Mouse (Mus musculus) NIH3T3 (cell line): ENCODE measurements around the gene H1foo.
A peak's percentile ranks its signal among the peaks of the same experiment; 100 is the strongest.

Experiments
- DNase-seq: peaks from one replicate; pipeline ENCODE4 v3.0.0-alpha.2; 2012; ENCODE audit warnings: low read depth

The H1foo gene

DNA sequence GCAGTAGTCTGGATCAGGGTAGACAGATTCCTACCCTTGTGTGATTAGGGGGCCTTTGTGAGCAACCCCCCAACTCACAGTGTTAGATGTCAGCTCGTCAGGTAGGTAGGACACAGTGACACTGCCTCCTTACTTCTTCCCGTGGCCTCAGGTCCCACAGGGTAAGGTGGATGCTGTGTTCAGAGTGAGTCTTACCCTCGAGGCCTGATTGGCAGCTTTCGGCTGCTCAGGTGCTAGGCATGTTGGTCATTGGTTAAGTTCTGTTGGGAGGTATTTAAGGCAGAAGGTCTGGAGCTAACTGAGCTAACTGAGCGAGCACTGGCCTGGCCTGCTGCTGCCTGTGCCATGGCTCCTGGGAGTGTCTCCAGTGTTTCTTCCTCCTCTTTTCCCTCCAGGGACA lies at the start of gene H1foo:
TSS of gene H1foo (plus strand) at position 301 of the 400 bp plus-strand sequence.
- DNase-seq: no peak

DNA sequence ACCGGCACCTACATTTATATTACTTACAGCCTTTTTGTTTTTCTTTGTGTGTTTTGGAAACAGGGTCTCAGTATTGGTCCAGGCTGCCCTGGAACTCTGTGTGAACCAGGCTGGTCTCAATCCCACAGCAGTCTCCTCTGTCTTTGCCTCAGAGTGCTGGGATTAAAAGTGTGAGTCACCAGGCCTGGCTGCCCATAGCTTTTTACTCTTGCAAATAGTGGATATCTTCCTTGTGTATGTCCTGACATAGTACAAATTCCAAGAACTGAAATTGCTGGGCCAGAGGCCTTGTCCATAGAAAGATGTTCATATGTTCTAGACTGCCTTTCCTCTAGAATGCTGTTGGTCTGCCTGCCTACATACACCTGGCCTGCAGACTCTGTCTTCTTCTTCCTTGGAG lies 48.4 kb upstream of the H1foo start:
- DNase-seq: peak; percentile 76

DNA sequence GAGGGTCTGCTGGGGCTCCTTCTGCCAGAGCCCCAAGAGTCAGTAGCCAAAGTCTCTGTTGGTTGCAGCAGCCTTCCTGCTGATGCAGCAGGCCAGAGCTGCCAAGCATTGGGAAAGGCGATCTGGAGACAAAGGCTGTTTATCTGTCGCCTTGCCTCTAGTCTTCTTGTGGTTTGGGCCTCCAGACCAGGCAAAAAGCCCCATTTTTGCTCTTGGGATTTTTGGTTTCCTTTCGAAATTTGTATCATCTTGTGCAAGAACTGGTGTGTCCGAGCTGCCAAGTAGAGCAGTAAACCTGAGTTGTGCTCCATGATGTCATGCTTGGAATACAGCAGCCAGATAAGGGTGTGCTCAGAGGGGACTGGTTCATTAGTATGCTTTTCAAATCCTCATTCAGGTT lies 47.6 kb upstream of the H1foo start:
- peak; percentile 94 for DNase-seq

DNA sequence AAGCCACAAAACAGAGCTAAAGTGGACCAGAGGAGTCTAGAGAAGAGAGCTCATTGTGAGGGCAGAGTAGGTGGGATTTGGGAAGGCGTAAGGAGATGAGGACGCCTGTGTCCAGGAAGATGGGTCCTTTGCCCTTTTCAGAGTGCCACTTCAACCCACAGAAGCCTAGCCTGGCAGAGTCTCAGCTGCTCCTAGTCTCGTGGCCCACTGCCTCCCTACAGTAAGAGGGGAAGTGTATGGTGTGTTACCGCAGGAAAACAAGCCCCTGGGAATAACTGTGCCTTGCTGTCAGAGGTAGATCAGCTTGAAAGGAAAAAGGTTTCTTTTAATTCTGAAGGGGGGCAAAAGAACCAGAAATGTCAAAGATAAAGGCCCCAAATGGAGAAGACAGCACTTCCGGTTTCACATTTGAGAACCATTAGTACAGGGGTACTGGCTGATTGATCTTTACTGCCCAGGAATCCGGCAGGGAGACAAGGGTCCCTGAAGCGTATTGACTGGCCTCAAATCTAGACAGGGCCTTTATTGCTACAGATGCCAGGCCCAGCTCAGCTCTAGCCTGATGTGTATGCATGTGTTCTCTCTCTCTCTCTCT lies 46.7 kb upstream of the H1foo start:
- DNase-seq: no peak

DNA sequence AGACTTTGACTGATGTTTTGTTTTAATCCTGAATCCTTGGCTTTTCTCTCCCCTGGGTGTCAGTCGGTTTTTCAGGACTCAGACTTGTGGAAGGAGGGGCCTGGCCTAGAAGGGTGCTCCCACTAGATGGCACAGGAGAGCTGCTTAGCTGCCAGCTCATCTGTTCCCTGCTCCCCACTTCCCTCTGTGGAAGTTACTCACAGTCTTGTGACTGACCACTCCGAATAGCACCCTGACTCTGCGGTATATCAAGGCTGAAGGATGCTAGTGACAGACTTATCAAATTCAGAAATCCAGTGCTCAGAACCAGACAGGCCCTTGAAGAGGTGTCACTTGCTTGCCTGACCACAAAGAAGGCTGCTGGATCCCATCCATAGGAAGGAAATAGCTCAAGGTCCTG lies 43.7 kb upstream of the H1foo start:
- peak; percentile 93 for DNase-seq

DNA sequence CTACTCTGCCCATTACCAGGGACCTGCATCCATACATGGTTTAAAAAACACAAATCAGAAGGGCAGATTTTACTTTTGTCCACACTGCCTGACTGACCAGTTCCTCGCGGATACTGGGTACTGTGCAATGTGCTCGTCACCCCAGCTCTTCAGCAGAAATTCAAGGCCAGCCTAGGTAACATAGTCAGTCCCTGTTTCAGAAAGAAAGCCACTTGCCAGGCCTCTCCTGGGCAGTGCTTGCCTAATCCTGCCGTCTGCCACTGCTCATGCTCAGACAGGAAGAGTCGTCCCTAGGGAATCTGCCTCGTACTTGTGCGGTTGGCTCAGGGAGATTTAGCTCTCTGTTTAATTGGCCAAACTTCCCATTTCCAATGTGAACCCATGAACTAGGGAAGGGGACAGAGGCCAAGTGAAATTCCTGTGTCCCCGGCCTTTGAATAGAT lies 43.2 kb upstream of the H1foo start:
- peak; percentile 78 for DNase-seq

DNA sequence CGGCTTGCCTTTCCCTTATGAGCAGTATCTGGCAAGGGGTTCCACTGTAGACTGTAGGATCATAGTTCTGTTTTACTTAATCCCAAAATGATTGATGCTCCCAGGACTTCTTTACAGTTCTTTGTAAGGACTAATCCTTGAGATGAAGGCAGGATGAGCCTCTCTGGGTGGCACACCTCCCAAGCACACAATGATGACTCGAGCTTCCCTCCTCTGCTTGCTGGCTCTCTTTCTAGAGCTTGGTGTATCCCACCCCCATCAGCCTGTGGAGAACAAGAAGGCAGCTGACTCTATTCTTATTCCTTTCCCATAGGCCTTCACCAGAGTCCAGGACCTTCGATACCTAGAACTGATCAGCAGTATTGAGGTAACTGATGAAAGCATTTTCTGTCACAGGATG lies 42.2 kb upstream of the H1foo start:
- peak; percentile 41 for DNase-seq

DNA sequence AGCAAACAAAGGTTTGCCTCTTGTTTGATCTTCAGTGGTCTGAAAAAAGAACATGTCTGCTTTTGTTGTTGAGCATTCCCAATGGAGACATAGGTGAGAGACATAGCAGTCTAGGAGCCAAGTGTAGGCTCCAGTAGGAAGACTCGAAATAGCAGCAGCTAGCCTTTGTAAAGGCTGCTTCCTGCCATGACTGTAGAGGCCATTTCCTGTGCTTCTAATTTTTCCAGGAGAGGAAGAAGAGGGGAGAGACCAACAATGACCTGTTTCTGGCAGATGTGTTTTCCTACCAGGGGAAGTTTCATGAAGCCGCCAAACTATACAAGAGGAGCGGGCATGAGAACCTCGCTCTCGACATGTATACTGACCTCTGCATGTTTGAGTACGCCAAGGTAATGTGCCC lies 39.2 kb upstream of the H1foo start:
- no peak for DNase-seq

DNA sequence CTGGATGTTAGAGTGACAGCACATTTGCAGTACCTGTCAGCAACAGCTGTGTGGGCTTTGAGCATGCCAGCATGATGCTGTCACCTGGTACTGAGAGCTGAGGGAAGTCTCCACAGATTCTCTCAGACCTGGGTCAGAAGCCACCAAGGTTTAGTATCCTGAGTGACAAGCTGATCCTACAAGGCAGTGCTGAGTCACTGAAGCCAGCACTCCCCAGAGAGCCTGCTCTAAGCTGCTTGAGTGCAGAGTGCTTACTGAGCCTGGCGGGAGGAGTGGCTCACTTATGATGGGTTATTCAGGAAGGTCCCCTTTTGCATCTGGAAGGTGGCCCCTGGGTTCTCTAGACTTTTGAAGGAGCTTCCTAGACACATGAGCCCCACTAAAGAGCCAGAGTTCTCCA lies 38.3 kb upstream of the H1foo start:
- no peak for DNase-seq

DNA sequence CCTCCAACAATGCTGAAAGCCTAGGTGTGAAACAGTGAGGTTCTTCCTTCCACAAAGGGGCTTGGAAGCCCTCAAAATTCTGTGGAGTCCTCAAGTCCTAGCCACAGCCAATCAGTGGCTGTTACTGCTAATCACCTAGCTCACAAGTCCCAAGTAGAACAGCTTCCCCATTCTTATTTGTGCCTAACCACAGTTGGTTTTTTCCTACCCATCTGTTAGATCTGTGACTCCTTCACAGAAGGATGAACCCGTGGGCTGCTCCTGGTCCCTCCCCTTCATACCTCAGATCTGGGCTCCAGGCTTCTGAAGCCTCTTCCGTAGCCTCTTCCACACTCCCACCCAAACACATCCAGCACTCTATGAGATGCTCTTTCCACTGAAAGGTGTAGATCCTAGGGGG lies 37.9 kb upstream of the H1foo start:
- DNase-seq: no peak

DNA sequence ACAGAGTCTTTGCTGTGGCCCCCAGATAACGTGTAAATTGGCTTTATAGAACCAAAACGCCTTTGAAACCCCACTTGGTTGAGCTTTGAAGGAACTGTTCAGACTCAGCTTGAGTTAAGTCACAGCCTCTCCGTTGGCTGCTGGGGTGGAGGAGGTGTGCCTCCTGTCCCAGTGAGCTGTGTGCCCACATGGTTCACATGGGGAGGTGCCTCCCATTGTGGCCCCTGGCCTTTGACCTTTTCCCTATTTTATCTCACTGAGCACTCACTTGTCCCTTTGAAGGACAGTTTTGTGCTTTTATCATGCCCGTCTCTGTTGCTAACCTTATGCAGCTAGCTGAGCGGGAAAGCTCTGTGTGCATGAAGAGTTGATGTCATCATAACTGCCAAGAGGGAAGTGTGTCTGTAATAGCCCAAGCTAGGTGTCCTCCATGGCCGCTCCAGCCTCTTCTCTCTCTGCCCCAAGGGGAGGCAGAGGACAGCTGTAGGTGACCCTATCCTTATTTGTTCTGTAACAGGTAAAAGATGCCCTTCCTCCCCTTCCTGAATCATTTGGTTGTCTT lies 36.2 kb upstream of the H1foo start:
- no peak for DNase-seq

DNA sequence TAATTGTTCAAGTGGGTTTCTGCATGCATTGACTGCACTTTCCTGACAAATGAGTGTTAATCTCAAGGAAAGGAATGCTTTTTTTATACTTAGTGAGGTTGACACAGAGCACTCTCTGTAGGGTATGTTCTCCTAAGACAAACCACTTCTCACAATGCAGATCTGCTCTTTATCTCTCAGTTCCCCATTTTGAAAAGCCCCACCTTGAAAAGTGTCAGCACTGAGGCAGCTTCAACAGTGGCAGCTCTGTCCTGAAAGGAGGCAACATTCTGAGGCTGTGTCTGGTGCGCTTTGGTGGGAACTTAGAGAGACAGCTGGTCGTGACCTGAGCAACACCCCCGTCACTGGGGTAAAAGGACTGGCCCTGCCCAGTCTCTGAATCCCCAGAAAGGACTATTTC lies 35.7 kb upstream of the H1foo start:
- no peak for DNase-seq

DNA sequence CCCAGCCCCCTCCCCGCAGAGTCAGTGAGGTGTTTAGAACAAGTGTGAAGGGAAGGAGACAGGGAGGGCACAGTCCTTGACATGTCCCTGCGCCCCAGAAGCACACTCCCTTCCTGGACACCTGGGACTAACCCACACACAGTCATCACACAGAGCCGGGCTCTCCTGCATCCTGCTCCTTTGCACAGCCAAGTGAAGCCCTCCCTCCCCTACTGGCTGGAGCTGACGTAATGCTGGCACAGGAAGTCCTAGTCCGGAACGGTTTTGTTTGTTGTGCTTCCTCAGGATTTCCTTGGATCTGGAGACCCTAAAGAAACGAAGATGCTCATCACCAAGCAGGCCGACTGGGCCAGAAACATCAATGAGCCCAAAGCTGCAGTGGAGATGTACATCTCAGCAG lies 34.8 kb upstream of the H1foo start:
- DNase-seq: no peak

DNA sequence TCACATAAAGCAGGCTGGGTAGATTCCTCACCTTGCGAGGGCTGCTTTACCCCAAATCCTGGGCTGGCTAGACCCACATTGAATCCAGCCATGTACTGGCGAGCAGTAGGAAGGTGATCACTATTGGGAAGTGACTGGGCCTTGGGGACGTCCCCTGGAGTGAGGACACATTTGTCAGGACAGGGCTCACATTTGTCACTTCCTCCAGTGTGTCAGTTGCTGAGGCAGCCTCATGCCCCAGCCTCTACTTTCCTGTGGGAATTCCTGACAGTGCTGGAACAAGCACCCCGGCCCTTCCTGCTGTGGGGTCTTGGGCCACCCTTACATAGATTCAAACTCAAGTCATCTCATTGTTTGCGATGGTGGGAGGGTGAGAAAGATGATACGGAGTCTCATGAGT lies 33.0 kb upstream of the H1foo start:
- DNase-seq: no peak

DNA sequence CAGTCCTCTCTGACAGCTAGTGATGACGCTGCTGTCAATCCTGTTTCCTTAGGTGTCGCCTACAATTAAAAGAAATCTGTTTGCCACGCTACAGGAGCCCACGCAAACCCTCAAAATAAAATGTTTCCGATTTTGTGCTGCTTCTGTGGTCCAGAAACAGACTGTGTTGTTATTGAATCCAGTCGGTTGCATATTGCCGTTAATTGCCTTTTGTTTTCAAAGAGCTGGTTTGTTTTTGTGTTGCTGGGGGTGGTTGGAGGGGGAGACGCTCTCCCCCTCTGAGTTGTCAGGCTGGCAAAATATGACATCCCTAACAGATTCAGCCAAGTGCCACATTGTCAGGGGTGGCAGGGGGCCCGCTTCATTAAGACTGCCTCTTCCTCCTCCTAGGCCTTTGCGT lies 31.3 kb upstream of the H1foo start:
- DNase-seq: no peak

DNA sequence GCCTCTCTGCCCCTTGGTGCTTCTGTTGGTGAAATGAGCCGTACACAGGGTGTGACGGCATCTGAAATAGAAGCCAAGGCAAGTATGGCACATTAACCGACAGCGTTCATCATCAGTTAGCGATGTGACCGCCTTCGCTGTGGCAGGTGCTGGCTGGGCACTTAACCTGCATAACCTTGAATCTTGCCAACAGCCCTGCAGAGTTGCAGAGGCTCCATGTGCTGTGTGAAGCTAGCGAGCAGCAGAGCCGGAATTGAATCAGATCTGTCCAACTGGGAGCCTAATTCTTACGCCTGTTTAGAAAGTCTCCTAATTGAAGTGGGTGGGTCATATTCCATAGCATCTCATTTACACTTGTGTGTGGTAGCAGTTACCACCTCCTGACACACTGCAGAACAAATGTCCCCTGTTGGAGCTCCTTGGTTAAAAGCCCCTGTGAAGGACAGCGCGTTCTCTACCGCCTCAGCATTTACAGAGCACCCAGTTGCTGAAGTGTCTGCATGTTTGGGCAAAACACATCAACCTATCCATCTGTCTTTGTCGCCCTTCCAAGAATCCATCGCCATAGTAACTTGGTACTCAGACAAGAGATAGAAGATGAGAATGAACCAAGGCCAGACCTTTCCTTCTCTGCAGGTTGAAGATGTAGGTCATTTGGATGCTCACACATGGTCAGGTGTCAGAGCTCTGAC lies 30.1 kb upstream of the H1foo start:
- DNase-seq: no peak

DNA sequence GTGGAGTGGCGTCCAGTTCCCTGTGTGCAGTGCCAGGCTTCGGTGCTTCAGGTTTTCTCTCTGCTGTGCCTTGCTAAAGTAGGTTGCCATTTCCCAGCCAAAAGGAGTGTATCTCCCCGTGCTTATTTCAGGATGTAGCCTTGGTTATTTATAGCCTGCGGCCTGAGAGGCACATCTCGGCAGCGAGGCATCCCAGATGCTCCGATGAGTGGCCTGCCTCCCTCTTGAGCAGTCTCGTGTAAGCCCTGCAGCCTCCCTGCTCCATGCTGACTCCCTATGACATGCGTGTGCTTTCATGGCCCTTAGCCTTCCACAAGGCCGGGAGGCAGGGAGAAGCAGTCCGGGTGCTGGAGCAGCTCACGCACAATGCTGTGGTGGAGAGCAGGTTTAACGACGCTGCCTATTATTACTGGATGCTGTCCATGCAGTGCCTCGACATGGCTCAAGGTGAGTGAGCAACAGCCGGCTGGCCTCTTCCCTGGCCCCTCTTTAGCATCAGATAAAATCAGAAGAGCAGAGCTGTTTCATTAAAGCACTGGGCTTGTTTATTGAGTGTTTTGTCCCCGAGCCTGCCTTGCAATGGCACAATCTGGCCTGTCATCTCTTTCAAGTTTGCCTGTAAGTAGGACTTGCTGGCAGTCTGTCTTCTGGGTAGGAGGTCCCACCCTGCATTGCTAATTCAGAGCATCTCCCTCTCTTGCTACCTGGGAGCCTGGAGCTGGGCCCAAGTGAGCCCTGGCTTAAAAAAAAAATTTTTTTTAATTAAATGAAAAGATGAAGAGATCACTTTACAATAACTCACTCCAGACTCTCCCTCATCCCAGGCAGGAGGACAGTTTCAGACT lies 28.9 kb upstream of the H1foo start:
- DNase-seq: no peak

DNA sequence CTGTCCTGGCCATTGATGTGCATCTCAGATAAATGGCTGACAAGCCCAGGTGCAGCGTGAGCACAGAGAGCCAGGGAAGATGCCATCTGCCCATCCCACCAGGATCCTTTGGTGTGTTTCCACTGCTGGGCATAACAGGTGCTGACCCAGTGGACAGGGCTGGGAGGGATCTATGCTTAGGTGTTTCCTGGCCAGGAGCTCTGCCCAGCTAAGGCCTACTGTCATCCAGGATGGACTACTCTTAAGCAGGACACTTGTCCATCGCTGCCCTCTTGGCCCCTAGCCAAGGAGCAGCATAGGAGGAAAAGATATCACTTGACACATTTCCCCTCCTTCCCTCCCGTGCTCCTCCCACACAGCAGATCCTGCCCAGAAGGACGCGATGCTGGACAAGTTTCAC lies 28.1 kb upstream of the H1foo start:
- DNase-seq: no peak

DNA sequence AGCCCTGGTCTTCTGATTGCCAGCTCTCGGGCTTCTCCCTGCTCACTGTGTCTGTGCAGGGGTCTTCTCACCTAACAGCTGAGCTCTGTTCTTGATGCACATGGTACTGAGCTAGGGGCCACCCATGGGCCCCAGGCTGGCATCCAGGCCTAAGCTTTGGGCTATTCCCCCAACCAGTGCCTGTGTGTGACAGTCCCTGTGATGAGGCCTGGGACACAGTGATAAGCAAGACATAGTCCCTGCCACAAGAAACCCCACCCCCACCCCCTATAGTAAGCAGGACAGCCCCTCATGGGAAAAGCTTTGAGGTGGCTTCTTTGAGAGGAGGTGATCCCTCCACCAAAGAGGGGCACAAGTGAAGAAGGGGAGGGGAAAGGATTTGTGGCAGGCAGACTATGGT lies 26.1 kb upstream of the H1foo start:
- DNase-seq: no peak

DNA sequence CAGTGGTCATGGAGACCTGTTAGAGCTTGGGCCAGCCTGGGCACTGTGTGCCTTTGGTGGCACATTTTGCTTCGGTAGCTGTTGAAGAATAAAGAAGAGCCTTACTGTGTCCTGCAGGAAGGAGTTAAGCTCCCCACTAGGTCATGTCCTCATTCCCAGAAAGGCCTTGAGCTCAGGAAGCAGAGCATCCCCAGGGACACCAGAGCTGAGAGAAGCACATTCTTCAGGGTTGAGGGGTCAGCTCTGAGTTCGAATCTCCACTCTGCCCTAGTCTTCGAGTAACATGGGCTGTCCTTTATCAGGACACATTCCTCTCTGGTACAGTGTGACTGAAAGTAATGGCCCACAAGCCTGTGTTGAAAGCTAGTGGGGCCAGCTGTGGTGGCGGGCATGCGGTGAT lies 24.9 kb upstream of the H1foo start:
- no peak for DNase-seq

DNA sequence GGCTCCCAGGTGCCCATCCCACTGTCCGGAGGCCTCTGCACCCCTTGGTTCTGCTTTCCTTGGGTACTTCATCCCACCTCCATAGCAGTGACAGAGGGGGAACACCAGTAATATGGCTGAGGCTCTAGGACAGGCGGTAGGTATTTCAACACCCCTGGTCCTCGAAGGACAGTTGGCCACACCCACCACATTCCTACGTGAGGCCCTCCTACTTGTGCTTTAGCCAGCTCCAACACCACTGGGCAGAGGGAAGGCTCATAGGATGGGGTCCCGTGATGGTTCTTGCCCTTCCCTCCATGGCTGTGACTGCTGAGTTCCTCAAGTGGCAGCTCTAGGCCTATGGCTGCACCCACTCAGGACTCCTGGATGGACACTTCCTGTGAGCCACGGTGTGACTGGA lies 19.9 kb upstream of the H1foo start:
- peak; percentile 40 for DNase-seq

DNA sequence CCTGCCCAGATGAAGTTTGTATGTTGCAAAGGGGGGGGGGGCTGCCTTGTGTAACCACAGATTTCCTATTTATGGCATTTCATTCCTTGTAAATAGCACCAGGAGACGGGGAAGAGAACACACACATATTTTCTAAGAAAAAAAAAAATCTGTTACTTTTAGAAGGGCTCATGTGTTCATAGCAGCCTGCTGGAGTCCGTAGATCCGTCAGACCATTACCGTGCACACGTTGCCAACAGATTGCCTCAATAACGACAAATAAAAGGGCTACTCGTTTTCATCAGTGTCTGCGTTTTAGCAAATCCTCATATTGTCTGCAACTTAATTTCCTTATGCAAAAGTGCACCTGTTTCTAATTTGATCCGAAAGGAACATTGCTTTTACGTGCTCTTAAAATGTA lies 18.3 kb upstream of the H1foo start:
- no peak for DNase-seq
